Mouse (Mus musculus) midbrain, embryonic 11.5 days (tissue): ENCODE measurements around the gene Klk7. TPM values are rescaled to one million over a fixed set of nuclear protein-coding genes. Genes with fewer than 3 reads are reported as not detected.
A peak's percentile ranks its signal among the peaks of the same experiment; 100 is the strongest.

ENCODE experiments used
- ATAC-seq: fragments of 200-750 bp; cut with Nextera tagmentation; 2 replicates; pipeline ENCODE4 v1.8.0; 2017; ENCODE audit warnings: moderate TSS enrichment, moderate library complexity; ENCODE audit not compliant: low FRiP score
- DNase-seq: peaks from one replicate; pipeline ENCODE4 v3.0.0; 2015; ENCODE audit warnings: low spot score; ENCODE audit errors: missing footprints
- H3K27ac ChIP-seq: fragments of 300-500 bp; sonication (generic); 2 replicates; pipeline ENCODE4 v1.5.1; 2014; ENCODE audit warnings: low read depth, low read length
- H3K27me3 ChIP-seq: fragments of 300-500 bp; sonication (generic); 2 replicates; pipeline ENCODE4 v1.6.1; 2014; ENCODE audit warnings: mild to moderate bottlenecking, low read length, moderate library complexity, mixed read lengths; ENCODE audit not compliant: control insufficient read depth, insufficient read depth
- H3K36me3 ChIP-seq: fragments of 300-500 bp; sonication (generic); 2 replicates; pipeline ENCODE4 v1.6.1; 2014; ENCODE audit warnings: mild to moderate bottlenecking, low read length, moderate library complexity, mixed read lengths; ENCODE audit not compliant: control insufficient read depth, insufficient read depth
- H3K4me1 ChIP-seq: fragments of 300-500 bp; sonication (generic); 2 replicates; pipeline ENCODE4 v1.6.1; 2014; ENCODE audit warnings: low read length; ENCODE audit not compliant: control insufficient read depth, insufficient read depth
- H3K4me2 ChIP-seq: fragments of 300-500 bp; sonication (generic); 2 replicates; pipeline ENCODE4 v1.6.1; 2014; ENCODE audit warnings: mild to moderate bottlenecking, moderate library complexity
- H3K4me3 ChIP-seq: fragments of 300-500 bp; sonication (generic); 2 replicates; pipeline ENCODE4 v1.5.1; 2014; ENCODE audit warnings: low read depth, low read length
- H3K9ac ChIP-seq: fragments of 300-500 bp; sonication (generic); 2 replicates; pipeline ENCODE4 v1.6.1; 2014; ENCODE audit warnings: low read length
- H3K9me3 ChIP-seq: fragments of 300-500 bp; sonication (generic); 2 replicates; pipeline ENCODE4 v1.6.1; 2016; ENCODE audit warnings: low read length; ENCODE audit not compliant: control insufficient read depth
- WGBS: fragments of 180-500 bp; shearing (Covaris S2); extraction: QIAGEN DNeasy Blood & Tissue Kit; methylation state at CpG from one replicate; pipeline ENCODE4 v1.1.7; 2014; 5-methylcytosine and 5-hydroxymethylcytosine counted together
- polyA plus RNA-seq: library from polyadenylated mRNA; unstranded; fragments of >200 nt; fragmentation: Nextera tagmentation; extraction: Ambion mirVana; gene quantifications from 2 replicates; pipeline ENCODE4 v1.2.1, GENCODE M21; 2014

The Klk7 gene
- polyA plus RNA-seq, 1 experiment from 2014 or later, result 0.10 TPM

- Histone ChIP-seq H3K4me3 (no peak overlapping the region), H3K4me1 (no peaks in the 10 kb centered on the region; the same call in 1 of the 2 replicates), H3K9ac (no peak overlapping the region), H3K27me3 (no peaks in the 10 kb centered on the region), H3K4me2 (no peak overlapping the region), H3K9me3 (no peaks in the 10 kb centered on the region), H3K36me3 (no peaks in the 10 kb centered on the region), H3K27ac (no peak overlapping the region)
- 90% methylated on average over 1 of the region's 1 CpGs for WGBS
- ATAC-seq (no peak), DNase-seq (no peak)
These were observed 25.8 kb upstream of the Klk7 start for GRCm38 (mm10) chr7:43785286-43785685.

- H3K36me3 ChIP-seq, result no peaks in the 10 kb centered on the region
- no peak overlapping the region for H3K9ac ChIP-seq
- no peak for ATAC-seq
- no peak overlapping the region for H3K4me2 ChIP-seq
- H3K27me3 ChIP-seq, result no peaks in the 10 kb centered on the region
- H3K4me3 ChIP-seq, result no peak overlapping the region
- H3K9me3 ChIP-seq, result no peaks in the 10 kb centered on the region
- no peaks in the 10 kb centered on the region for H3K4me1 ChIP-seq
- 76% methylated on average over 3 of the region's 3 CpGs for WGBS
- no peak overlapping the region for H3K27ac ChIP-seq
- no peak for DNase-seq
These were observed 23.0 kb upstream of the Klk7 start for GRCm38 (mm10) chr7:43788096-43788495.

- H3K4me2 ChIP-seq, result no peak overlapping the region
- no peaks in the 10 kb centered on the region for H3K27me3 ChIP-seq
- no peak overlapping the region for H3K4me3 ChIP-seq
- no peak overlapping the region for H3K27ac ChIP-seq
- H3K9ac ChIP-seq, result no peak overlapping the region
- H3K4me1 ChIP-seq, result no peaks in the 10 kb centered on the region
- ATAC-seq, result no peak
- WGBS, result 78% methylated on average over 2 of the region's 2 CpGs
- no peaks in the 10 kb centered on the region for H3K9me3 ChIP-seq
- DNase-seq, result no peak
- no peaks in the 10 kb centered on the region for H3K36me3 ChIP-seq
These were observed 21.8 kb upstream of the Klk7 start for GRCm38 (mm10) chr7:43789295-43789694.

GRCm38 (mm10) chr7:43791591-43791990, 19.5 kb upstream of the Klk7 start, which contains the start of gene Klk9:
Gene Klk9, plus strand, starts transcription at chr7:43791891.
- Histone ChIP-seq H3K4me3 (no peak within 1 kb of the TSS), H3K36me3 (no peaks in the 10 kb centered on the region), H3K4me2 (no peak within 1 kb of the TSS), H3K9me3 (no peaks in the 10 kb centered on the region), H3K9ac (no peak within 1 kb of the TSS), H3K27me3 (peaks cover 13% of the 10 kb centered on the region), H3K4me1 (peaks cover 3% of the 10 kb centered on the region), H3K27ac (no peak within 1 kb of the TSS)
- ATAC-seq (no peak), DNase-seq (no peak)
- WGBS, result 82% methylated on average over 7 of the region's 7 CpGs

GRCm38 (mm10) chr7:43796355-43796754, 14.7 kb upstream of the Klk7 start:
- Histone ChIP-seq H3K9ac (0 out of 2 replicates have a peak overlapping the region, but pooled peaks have one; percentile 12), H3K9me3 (no peaks in the 10 kb centered on the region), H3K27me3 (peaks cover 16% of the 10 kb centered on the region), H3K27ac (no peak overlapping the region), H3K36me3 (no peaks in the 10 kb centered on the region), H3K4me3 (peak overlapping the region; percentile 34), H3K4me1 (peaks cover 6% of the 10 kb centered on the region), H3K4me2 (peak overlapping the region; percentile 65)
- DNase-seq (no peak), ATAC-seq (no peak)
- 8% methylated on average over 8 of the region's 8 CpGs for WGBS

- ATAC-seq, result peak; percentile 59; the same call in 1 of the 2 replicates
These were observed 13.7 kb upstream of the Klk7 start, which contains the start of gene Klk8 for GRCm38 (mm10) chr7:43797333-43797769. Gene Klk8, plus strand, starts transcription at chr7:43797577.

GRCm38 (mm10) chr7:43797844-43798462, 13.1 kb upstream of the Klk7 start:
- Histone ChIP-seq H3K9ac (no peak overlapping the region), H3K4me1 (peaks cover 6% of the 10 kb centered on the region), H3K4me3 (peak overlapping the region; percentile 34; the same call in 1 of the 2 replicates), H3K27ac (no peak overlapping the region), H3K4me2 (peak overlapping the region; percentile 65), H3K9me3 (no peaks in the 10 kb centered on the region), H3K36me3 (no peaks in the 10 kb centered on the region), H3K27me3 (peaks cover 16% of the 10 kb centered on the region)
- DNase-seq (no peak), ATAC-seq (no peak)
- 39% methylated on average over 13 of the region's 13 CpGs for WGBS

More at GRCm38 (mm10) chr7:43797333-43797769, 13.7 kb upstream of the Klk7 start, which contains the start of gene Klk8:
- Histone ChIP-seq H3K9me3 (no peaks in the 10 kb centered on the region), H3K27me3 (peaks cover 16% of the 10 kb centered on the region), H3K4me2 (peak within 1 kb of the TSS; percentile 65), H3K4me1 (peaks cover 6% of the 10 kb centered on the region), H3K9ac (peak within 1 kb of the TSS; percentile 28; the same call in 1 of the 2 replicates), H3K4me3 (peak within 1 kb of the TSS; percentile 34), H3K36me3 (no peaks in the 10 kb centered on the region), H3K27ac (no peak within 1 kb of the TSS)
- 1% methylated on average over 28 of the region's 28 CpGs for WGBS
- DNase-seq, result peak; percentile 90

GRCm38 (mm10) chr7:43799876-43800275, 11.2 kb upstream of the Klk7 start:
- Histone ChIP-seq H3K36me3 (no peaks in the 10 kb centered on the region), H3K27ac (no peak overlapping the region), H3K4me3 (no peak overlapping the region), H3K27me3 (peaks cover 16% of the 10 kb centered on the region), H3K4me1 (peaks cover 6% of the 10 kb centered on the region), H3K9me3 (no peaks in the 10 kb centered on the region), H3K4me2 (no peak overlapping the region), H3K9ac (no peak overlapping the region)
- ATAC-seq (no peak), DNase-seq (no peak)
- 76% methylated on average over 7 of the region's 7 CpGs for WGBS

- ATAC-seq (no peak), DNase-seq (no peak)
- no peaks in the 10 kb centered on the region for H3K27me3 ChIP-seq
- no peak overlapping the region for H3K27ac ChIP-seq
- H3K9ac ChIP-seq, result no peak overlapping the region
- no peaks in the 10 kb centered on the region for H3K9me3 ChIP-seq
- no peak overlapping the region for H3K4me2 ChIP-seq
- no peaks in the 10 kb centered on the region for H3K4me1 ChIP-seq
- H3K36me3 ChIP-seq, result no peaks in the 10 kb centered on the region
- 83% methylated on average over 7 of the region's 7 CpGs for WGBS
- H3K4me3 ChIP-seq, result no peak overlapping the region
These were observed 4.1 kb downstream of the Klk7 start for GRCm38 (mm10) chr7:43815211-43815610.
